Mouse (Mus musculus): Measurements from ENCODE around the gene Fam3a.
"Not testable (repeated sequence)": the region's sequence is repeated elsewhere in the genome, so short reads cannot be mapped to it uniquely, and the experiment has no call there.

The Fam3a gene

GRCm38 (mm10) chrX:74392535-74393443 lies at the start of gene Fam3a, which contains the start of gene Ikbkg:
Gene Fam3a (minus strand): TSS chrX:74393272.
Gene Ikbkg (plus strand): TSS chrX:74393290.
- DNase-seq (ENCODE audit: low read depth, low spot score): peak; percentile 94

DNA sequence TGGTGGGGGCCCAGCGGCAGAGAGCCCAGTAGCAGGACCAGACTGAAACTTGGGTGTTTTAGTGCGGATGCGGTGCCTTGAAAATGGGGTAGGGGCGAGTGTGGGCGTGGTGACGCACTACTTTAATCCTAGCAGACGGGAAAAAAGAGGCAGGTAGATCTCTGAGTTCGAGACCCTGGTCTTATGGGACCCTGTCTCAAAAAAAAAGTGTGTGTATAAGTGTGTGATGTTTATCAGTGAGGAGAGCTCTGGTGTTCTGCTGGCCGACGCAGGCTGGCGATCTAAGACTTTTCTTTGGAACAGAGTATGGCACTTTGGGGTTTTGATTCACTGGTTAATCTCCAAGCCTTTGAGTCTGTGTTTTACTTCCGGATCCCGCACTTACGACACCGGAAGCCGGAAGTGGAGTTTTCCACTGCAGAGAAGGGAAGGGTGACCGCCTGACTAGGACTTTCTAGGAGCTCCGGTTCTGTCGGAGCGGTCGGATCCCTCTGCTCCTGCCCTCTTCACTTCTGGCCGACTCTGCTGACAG lies 36.3 kb upstream of the Fam3a start:
- peak; percentile 85 for DNase-seq (ENCODE audit: low read depth, low spot score)

DNA sequence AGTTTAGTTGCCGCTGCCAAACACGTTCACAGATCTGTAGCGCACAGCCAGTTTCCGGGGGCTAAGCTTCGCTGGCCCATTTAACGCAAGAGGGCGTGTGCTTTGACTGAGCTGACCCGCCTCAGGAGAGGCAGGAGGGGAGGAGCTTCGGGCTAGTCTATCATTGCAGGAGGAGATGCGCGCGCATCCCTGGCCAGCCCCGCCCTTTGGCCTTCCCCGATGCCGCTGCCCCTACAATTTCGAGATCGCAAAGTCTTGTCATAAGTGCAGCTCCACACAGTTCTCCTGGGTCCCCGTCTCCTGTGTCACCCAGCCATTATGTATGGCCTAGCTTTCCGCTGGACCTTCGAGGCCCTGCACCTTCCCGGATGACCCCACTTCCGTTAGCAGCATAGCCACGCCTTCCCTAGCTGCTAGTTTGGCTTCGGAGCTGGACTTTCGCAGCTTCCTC lies 35.8 kb upstream of the Fam3a start, which contains the start of gene G6pdx:
G6pdx (minus strand) TSS at position 369 of the 451 bp plus-strand sequence.
- DNase-seq (ENCODE audit: low read depth, low spot score): peak; percentile 95

DNA sequence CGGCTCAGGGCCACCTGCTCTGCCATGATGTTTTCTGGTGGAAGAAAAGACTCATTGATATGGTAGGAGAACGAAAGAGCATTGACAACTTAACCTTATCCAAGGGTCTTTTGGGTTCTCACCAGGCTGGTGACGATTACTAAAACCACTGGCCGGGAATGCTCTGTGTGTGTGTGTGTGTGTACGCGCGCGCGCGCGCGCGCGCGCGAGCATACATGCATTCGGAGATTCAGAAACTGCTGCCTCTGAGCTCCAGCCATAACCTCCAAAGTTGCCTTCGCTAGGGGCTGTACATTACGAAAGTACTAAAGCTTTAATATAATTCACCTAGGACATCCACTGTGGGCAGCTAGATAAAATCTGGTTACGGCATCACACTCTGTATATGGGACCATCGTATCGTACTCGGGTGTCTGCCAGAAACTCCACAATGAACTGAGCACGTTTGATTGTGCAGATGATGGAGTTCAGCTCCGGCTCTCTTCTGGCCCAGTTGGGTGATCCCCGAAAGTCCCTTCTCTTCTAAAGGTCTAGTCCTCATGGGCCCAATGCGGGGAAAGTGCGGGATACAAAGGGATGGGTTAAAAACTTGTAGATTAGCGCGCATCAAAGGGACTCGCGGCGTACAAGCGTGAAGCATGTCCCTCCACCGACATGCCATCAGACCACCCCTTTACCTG lies 35.2 kb upstream of the Fam3a start:
- DNase-seq (ENCODE audit: low read depth, low spot score): no peak

DNA sequence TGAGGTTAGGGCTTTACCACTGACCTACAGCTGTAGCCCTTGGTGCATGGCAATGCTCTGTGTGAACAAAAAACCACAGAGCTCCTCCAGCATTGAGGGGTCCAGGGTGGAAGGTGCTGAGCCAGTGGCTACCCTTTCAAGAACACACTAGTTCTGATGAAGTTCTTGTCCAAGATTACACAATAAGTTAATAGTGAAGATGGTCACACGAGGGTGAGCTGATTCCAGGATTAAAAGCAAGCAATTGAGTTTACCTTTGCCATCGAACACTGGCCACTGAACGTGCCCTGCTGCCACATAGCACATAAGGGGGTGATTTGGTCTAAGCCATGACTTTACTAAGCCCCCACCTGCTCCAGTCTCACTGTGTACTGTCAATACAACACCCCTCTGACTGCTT lies 34.0 kb upstream of the Fam3a start:
- no peak for DNase-seq (ENCODE audit: low read depth, low spot score)

- no peak for DNase-seq (ENCODE audit: low read depth, low spot score)
Measured at GRCm38 (mm10) chrX:74426256-74426655, 33.2 kb upstream of the Fam3a start.

DNA sequence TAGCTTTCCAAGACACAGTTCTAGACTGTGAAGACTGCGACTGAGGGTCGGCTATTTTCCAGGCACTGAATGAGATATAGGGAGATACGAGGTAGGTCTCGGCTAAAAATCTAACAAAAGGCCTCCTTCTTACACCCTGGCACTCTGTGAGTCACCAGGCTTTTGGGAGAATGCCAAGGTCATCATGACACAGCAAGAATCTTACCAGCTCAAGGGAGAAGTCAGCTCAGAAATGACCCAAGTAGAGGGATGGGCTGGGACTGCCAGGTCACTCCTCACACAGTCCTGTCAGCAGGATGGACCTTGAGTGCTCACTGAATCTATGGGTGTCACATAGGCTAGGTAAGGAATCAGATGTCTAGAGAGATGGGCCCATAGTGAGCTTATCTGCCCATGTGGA lies 32.1 kb upstream of the Fam3a start:
- no peak for DNase-seq (ENCODE audit: low read depth, low spot score)

GRCm38 (mm10) chrX:74424443-74424842 lies 31.4 kb upstream of the Fam3a start:
- no peak for DNase-seq (ENCODE audit: low read depth, low spot score)

- peak; percentile 85 for DNase-seq (ENCODE audit: low read depth, low spot score)
Measured at GRCm38 (mm10) chrX:74413377-74413776, 20.3 kb upstream of the Fam3a start.

DNA sequence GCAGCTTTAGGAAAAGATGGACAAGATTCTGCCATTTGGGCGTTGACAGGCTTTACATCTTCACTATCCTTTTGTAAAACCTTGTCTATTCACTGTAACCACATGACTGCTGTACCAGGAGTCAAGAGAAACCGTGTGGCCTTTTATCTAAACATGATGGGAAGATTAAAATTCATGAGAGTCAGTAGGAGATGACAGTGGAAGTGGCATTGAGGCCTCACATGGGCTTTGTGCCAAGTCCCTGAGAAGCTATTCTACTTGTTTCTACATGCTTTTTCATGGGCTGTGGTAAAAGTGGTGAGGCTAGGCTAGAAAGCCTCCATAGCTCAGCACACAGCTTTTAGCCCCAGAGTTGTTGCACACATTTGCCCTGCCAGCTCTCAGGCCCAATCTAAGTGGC lies 15.3 kb upstream of the Fam3a start:
- no peak for DNase-seq (ENCODE audit: low read depth, low spot score)

DNA sequence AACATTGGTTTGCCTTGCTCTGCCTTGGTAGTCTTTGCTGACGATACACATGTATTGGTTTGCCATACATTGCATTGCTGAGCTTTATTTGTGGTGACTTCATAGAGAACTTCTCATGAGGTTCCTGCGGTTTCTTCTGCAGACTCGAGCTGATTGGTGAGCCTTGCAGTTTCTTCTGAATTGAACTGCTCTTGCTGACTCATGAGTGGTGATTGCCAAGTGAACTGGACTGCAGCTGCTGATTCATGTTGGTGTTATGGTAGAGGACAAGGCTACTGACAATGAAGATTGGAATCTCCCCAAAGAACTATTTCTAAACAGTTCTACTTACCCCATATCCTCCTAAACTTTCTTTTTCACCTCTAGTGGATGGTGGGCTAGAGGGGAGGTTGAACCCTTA lies 7.1 kb upstream of the Fam3a start:
- DNase-seq (ENCODE audit: low read depth, low spot score): no peak

DNA sequence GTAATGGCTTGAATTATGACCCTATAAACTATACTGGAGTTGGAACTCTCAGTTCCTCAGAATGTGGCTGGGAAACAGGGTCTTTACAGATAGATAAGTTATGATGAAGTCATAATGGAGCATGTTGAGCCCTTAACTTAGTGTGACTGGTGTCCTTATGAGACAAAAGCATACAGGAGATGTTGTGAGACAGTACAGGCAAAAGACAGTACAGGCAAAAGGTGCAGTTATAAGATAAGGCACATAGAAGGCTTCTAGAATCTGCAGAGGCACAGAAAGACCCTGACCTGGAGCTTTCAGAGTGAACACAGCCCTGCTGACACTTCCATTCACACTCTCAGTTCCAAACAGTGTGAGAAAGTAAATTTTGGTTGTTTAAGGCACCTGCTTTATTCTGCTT lies 4.9 kb downstream of the Fam3a start:
- no peak for DNase-seq (ENCODE audit: low read depth, low spot score)

GRCm38 (mm10) chrX:74384451-74384850 lies 8.6 kb downstream of the Fam3a start:
- DNase-seq (ENCODE audit: low read depth, low spot score): no peak

GRCm38 (mm10) chrX:74372888-74373549 lies 20.1 kb downstream of the Fam3a start, which contains the start of the genes Ubl4a and Slc10a3:
Gene Ubl4a (minus strand): TSS chrX:74373218.
Gene Slc10a3 (minus strand): TSS chrX:74373349.
- peak; percentile 94 for DNase-seq (ENCODE audit: low read depth, low spot score)

GRCm38 (mm10) chrX:74368209-74368909 lies 24.7 kb downstream of the Fam3a start:
- DNase-seq (ENCODE audit: low read depth, low spot score): peak; percentile 74

- no peak for DNase-seq (ENCODE audit: low read depth, low spot score)
Measured at GRCm38 (mm10) chrX:74367512-74367911, 25.6 kb downstream of the Fam3a start.

- DNase-seq (ENCODE audit: low read depth, low spot score): no peak
Measured at GRCm38 (mm10) chrX:74359171-74359570, 33.9 kb downstream of the Fam3a start.

DNA sequence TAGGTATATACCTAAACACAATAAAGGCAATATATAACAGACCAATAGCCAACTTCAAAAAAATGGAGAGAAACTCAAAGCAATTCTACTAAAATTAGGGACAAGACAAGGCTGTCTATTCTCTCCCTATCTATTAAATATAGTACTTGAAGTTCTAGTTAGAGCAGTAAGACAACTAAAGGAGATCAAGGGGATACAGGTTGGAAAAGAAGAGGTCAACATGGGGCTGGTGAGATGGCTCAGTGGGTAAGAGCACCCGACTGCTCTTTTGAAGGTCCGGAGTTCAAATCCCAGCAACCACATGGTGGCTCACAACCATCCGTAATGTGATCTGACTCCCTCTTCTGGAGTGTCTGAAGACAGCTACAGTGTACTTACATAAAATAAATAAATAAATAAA lies 36.0 kb downstream of the Fam3a start:
- DNase-seq (ENCODE audit: low read depth, low spot score): not testable (repeated sequence)

DNA sequence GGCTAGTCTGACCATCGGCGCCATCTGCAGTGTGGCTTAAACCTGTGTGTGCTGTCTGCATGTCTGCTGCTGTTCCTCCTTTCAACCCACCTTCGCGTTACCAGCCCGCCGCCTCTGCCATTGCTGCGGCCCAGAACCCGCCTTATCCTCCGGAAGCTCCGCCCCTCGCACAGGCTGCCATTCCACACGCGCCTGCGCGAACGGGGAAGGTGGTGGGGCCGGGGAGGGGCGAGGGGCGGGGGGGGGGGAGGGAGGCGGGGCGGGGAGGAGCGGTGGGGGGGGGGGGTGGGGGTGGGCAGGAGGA lies 39.7 kb downstream of the Fam3a start, which contains the start of gene Lage3:
Lage3 (minus strand) TSS at position 152 of the 304 bp plus-strand sequence.
- peak; percentile 89 for DNase-seq (ENCODE audit: low read depth, low spot score)

GRCm38 (mm10) chrX:74352645-74353466 lies 40.2 kb downstream of the Fam3a start:
- DNase-seq (ENCODE audit: low read depth, low spot score): no peak

Data from CD4-positive, CD25-positive, alpha-beta regulatory T cell, adult 2 months (primary cell).